Comparison of ENCODE assay signal across 22 mouse cellular contexts in genomic region chr19:15973365-15973764, GRCm38 (mm10). TPM values are rescaled to one million over a fixed set of nuclear protein-coding genes. Genes with fewer than 3 reads are reported as not detected.
A peak's percentile ranks its signal among the peaks of the same experiment; 100 is the strongest.
DNase-seq lines count a peak whose midpoint lies in the region; ATAC-seq lines count a peak whose summit lies in the region.
"Had no signal": no experiment of that assay in that cellular context is flagged by ENCODE, and none has a peak within 500 bp of the region (broad histone marks: within the 10 kb centered on the region; RNA-seq: fewer than 3 reads in every experiment).

No protein-coding gene starts in this region.

- WGBS in kidney, embryonic 16.5 days = 23% methylated on average over 4 of the region's 4 CpGs

- H3K4me3 ChIP-seq in kidney, embryonic 16.5 days (ENCODE audit: low read length) = no peak overlapping the region
- H3K4me3 ChIP-seq in megakaryocyte, embryonic 14.5 days (replicated peaks) = peak overlapping the region; percentile 42
- H3K4me3 ChIP-seq: embryonic facial prominence, embryonic 13.5 days; embryonic facial prominence, embryonic 15.5 days; erythroblast, embryonic 14.5 days; forebrain, embryonic 10.5 days; forebrain, embryonic 12.5 days had no signal

- H3K9me3 ChIP-seq in kidney, embryonic 16.5 days (ENCODE audit: low read length) = no peaks in the 10 kb centered on the region
- no peaks in the 10 kb centered on the region for H3K9me3 ChIP-seq in megakaryocyte, embryonic 14.5 days
- H3K9me3 ChIP-seq: embryonic facial prominence, embryonic 13.5 days; embryonic facial prominence, embryonic 15.5 days; forebrain, embryonic 10.5 days; forebrain, embryonic 12.5 days had no signal

- no peak for DNase-seq in kidney, postnatal 14 days
- DNase-seq in lung, postnatal 4 days = no peak
- DNase-seq: adrenal gland, adult 2 months; adrenal gland, postnatal 10 days; adrenal gland, postnatal 25 days; cerebellum, adult 11 months; cerebellum, adult 18-20 months; cerebellum, adult 8-10 months; cerebellum, adult 9-11 months; cerebellum, postnatal 14 days; cerebellum, postnatal 36 days; embryo, embryonic 11 days had no signal

- peaks cover 36% of the 10 kb centered on the region for H3K36me3 ChIP-seq in kidney, embryonic 16.5 days (ENCODE audit: insufficient read depth, low read length)
- peaks cover 81% of the 10 kb centered on the region for H3K36me3 ChIP-seq in megakaryocyte, embryonic 14.5 days (replicated peaks; ENCODE audit: low read length)

- H3K27ac ChIP-seq in kidney, embryonic 16.5 days (ENCODE audit: low read length) = no peak overlapping the region
- H3K27ac ChIP-seq: embryonic facial prominence, embryonic 13.5 days; embryonic facial prominence, embryonic 15.5 days; forebrain, embryonic 10.5 days; forebrain, embryonic 12.5 days had no signal

- H3K9ac ChIP-seq in kidney, embryonic 16.5 days (replicated peaks; ENCODE audit: low read length) = no peak overlapping the region
- H3K9ac ChIP-seq: embryonic facial prominence, embryonic 13.5 days; embryonic facial prominence, embryonic 15.5 days; forebrain, embryonic 12.5 days had no signal

- no peak overlapping the region for H3K4me2 ChIP-seq in kidney, embryonic 16.5 days (replicated peaks; ENCODE audit: low read depth, low read length)
- H3K4me2 ChIP-seq: embryonic facial prominence, embryonic 13.5 days; embryonic facial prominence, embryonic 15.5 days; forebrain, embryonic 12.5 days had no signal

- peaks cover 6% of the 10 kb centered on the region; the same call in 1 of the 2 replicates for H3K4me1 ChIP-seq in kidney, embryonic 16.5 days (ENCODE audit: insufficient read depth, low read length)
- peaks cover 15% of the 10 kb centered on the region for H3K4me1 ChIP-seq in megakaryocyte, embryonic 14.5 days
- H3K4me1 ChIP-seq: embryonic facial prominence, embryonic 13.5 days; embryonic facial prominence, embryonic 15.5 days; forebrain, embryonic 10.5 days; forebrain, embryonic 12.5 days had no signal

- ATAC-seq in kidney, embryonic 16.5 days (ENCODE audit: low FRiP score, low TSS enrichment) = 0 out of 2 replicates have a peak, but pooled peaks have one; percentile 73
- ATAC-seq in megakaryocyte, adult 5-6 weeks (ENCODE audit: poor library complexity, severe bottlenecking) = no peak
- ATAC-seq: forebrain, embryonic 14.5 days; forebrain, embryonic 16.5 days had no signal

- no peaks in the 10 kb centered on the region for H3K27me3 ChIP-seq in kidney, embryonic 16.5 days (ENCODE audit: insufficient read depth, low read length)
- no peaks in the 10 kb centered on the region for H3K27me3 ChIP-seq in megakaryocyte, embryonic 14.5 days (replicated peaks)
- H3K27me3 ChIP-seq: embryonic facial prominence, embryonic 13.5 days; embryonic facial prominence, embryonic 15.5 days; forebrain, embryonic 12.5 days had no signal

RNA-seq across cellular contexts. Expression of gene Cep78, which starts 11.4 kb away (rescaled TPM):
- polyA plus RNA-seq in kidney, embryonic 16.5 days (2015; fragmentation: Nextera tagmentation; extraction: Ambion mirVana) = 25.4 and 27.4 TPM in 2 replicates
- polyA plus RNA-seq in megakaryocyte, embryonic 14.5 days (2012; ENCODE audit: insufficient read depth, low replicate concordance) = 0.65 and 2.2 TPM in 2 replicates
- 11.7 and 12.1 TPM in 2 replicates for total RNA-seq in megakaryocyte, adult 5-6 weeks (2015)
- total RNA-seq in megakaryocyte, adult 5-6 weeks (2017) = 13.4 and 13.8 TPM in 2 replicates

RNA-seq across cellular contexts. Expression of gene Psat1, which starts 26.2 kb away (rescaled TPM):
- 86.9 and 88.6 TPM in 2 replicates for polyA plus RNA-seq in kidney, embryonic 16.5 days (2015; fragmentation: Nextera tagmentation; extraction: Ambion mirVana)
- polyA plus RNA-seq in megakaryocyte, embryonic 14.5 days (2012; ENCODE audit: insufficient read depth, low replicate concordance) = 13.8 TPM in 1 of 2 replicates, not detected in the other
- total RNA-seq in megakaryocyte, adult 5-6 weeks (2015) = 82.6 and 86.8 TPM in 2 replicates
- total RNA-seq in megakaryocyte, adult 5-6 weeks (2017) = 56.3 and 58.2 TPM in 2 replicates
